Mouse (Mus musculus) embryonic facial prominence, embryonic 14.5 days (tissue): ENCODE data around the gene Chrm1. TPM values are rescaled to one million over a fixed set of nuclear protein-coding genes. Genes with fewer than 3 reads are reported as not detected.

ENCODE experiments used
- ATAC-seq: fragments of 200-750 bp; cut with Nextera tagmentation; 2 replicates; pipeline ENCODE4 v1.8.0; 2017; ENCODE audit warnings: low read depth, moderate number of reproducible peaks, moderate TSS enrichment
- DNase-seq: peaks from one replicate; pipeline ENCODE4 v3.0.0-alpha.2; 2015; ENCODE audit warnings: low spot score
- H3K27ac ChIP-seq: fragments of 300-500 bp; sonication (generic); replicated peaks from 2 replicates; pipeline ENCODE4 v1.5.1; 2014; ENCODE audit warnings: low read depth, mild to moderate bottlenecking, low read length, moderate library complexity
- H3K27me3 ChIP-seq: fragments of 300-500 bp; sonication (generic); replicated peaks from 2 replicates; pipeline ENCODE4 v1.6.1; 2014; ENCODE audit warnings: low read length; ENCODE audit not compliant: control insufficient read depth, insufficient read depth
- H3K36me3 ChIP-seq: fragments of 300-500 bp; sonication (generic); 2 replicates; pipeline ENCODE4 v1.6.1; 2014; ENCODE audit warnings: low read length, mixed read lengths; ENCODE audit not compliant: control insufficient read depth, insufficient read depth
- H3K4me1 ChIP-seq: fragments of 300-500 bp; sonication (generic); 2 replicates; pipeline ENCODE4 v1.6.1; 2014; ENCODE audit warnings: antibody characterized with exemption, low read length; ENCODE audit not compliant: control insufficient read depth, insufficient read depth
- H3K4me2 ChIP-seq: fragments of 300-500 bp; sonication (generic); 2 replicates; pipeline ENCODE4 v1.6.1; 2014; ENCODE audit warnings: low read depth, mild to moderate bottlenecking, low read length, moderate library complexity, mixed read lengths
- H3K4me3 ChIP-seq: fragments of 300-500 bp; sonication (generic); 2 replicates; pipeline ENCODE4 v1.5.1; 2014; ENCODE audit warnings: low read depth, mild to moderate bottlenecking, low read length
- H3K9ac ChIP-seq: fragments of 300-500 bp; sonication (generic); 2 replicates; pipeline ENCODE4 v1.6.1; 2014; ENCODE audit warnings: low read depth, mild to moderate bottlenecking, low read length, moderate library complexity, mixed read lengths
- H3K9me3 ChIP-seq: fragments of 300-500 bp; sonication (generic); 2 replicates; pipeline ENCODE4 v1.6.1; 2016; ENCODE audit warnings: low read length; ENCODE audit not compliant: control insufficient read depth
- WGBS: fragments of 180-500 bp; shearing (Covaris S2); extraction: QIAGEN DNeasy Blood & Tissue Kit; methylation state at CpG from one replicate; pipeline ENCODE4 v1.1.7; 2014; 5-methylcytosine and 5-hydroxymethylcytosine counted together
- polyA plus RNA-seq: library from polyadenylated mRNA; unstranded; fragments of >200 nt; fragmentation: Nextera tagmentation; extraction: Ambion mirVana; gene quantifications from 2 replicates; pipeline ENCODE4 v1.2.1, GENCODE M21; 2014

Chrm1 gene
- polyA plus RNA-seq, 1 experiment from 2014 or later: 0.35 TPM

GRCm38 (mm10) chr19:8699652-8700051 is 36.1 kb downstream of the Chrm1 start:
- no peak overlapping the region for H3K4me3 ChIP-seq
- no peaks in the 10 kb centered on the region for H3K9me3 ChIP-seq
- no peak overlapping the region for H3K27ac ChIP-seq
- H3K27me3 ChIP-seq: no peaks in the 10 kb centered on the region
- no peaks in the 10 kb centered on the region for H3K36me3 ChIP-seq
- peaks cover 4% of the 10 kb centered on the region; the same call in 1 of the 2 replicates for H3K4me1 ChIP-seq
- no peak overlapping the region for H3K9ac ChIP-seq
- H3K4me2 ChIP-seq: no peak overlapping the region
- ATAC-seq (no peak), DNase-seq (no peak)
- 79% methylated on average over 9 of the region's 9 CpGs for WGBS

- ATAC-seq: peak; percentile 59; the same call in 1 of the 2 replicates
- peak; percentile 71 for DNase-seq
- Histone ChIP-seq H3K9me3 (no peaks in the 10 kb centered on the region), H3K4me2 (no peak overlapping the region), H3K4me1 (peaks cover 4% of the 10 kb centered on the region; the same call in 1 of the 2 replicates), H3K9ac (no peak overlapping the region), H3K4me3 (no peak overlapping the region), H3K27me3 (no peaks in the 10 kb centered on the region), H3K36me3 (peaks cover 12% of the 10 kb centered on the region), H3K27ac (0 out of 2 replicates have a peak overlapping the region, but pooled peaks have one; percentile 48)
- WGBS: 49% methylated on average over 3 of the region's 3 CpGs
These were observed 38.9 kb downstream of the Chrm1 start for GRCm38 (mm10) chr19:8702458-8702857.

GRCm38 (mm10) chr19:8703571-8703970 is 40.0 kb downstream of the Chrm1 start:
- Histone ChIP-seq H3K27ac (no peak overlapping the region), H3K9ac (no peak overlapping the region), H3K4me2 (no peak overlapping the region), H3K4me3 (no peak overlapping the region), H3K36me3 (peaks cover 24% of the 10 kb centered on the region), H3K4me1 (peaks cover 4% of the 10 kb centered on the region; the same call in 1 of the 2 replicates), H3K9me3 (no peaks in the 10 kb centered on the region), H3K27me3 (no peaks in the 10 kb centered on the region)
- ATAC-seq (no peak), DNase-seq (no peak)
- WGBS: 69% methylated on average over 3 of the region's 4 CpGs

GRCm38 (mm10) chr19:8705026-8705708 is 41.6 kb downstream of the Chrm1 start:
- ATAC-seq: no peak
- Histone ChIP-seq H3K36me3 (peaks cover 39% of the 10 kb centered on the region), H3K27ac (no peak overlapping the region), H3K4me1 (peaks cover 4% of the 10 kb centered on the region; the same call in 1 of the 2 replicates), H3K9ac (no peak overlapping the region), H3K9me3 (no peaks in the 10 kb centered on the region), H3K4me3 (no peak overlapping the region), H3K4me2 (no peak overlapping the region), H3K27me3 (no peaks in the 10 kb centered on the region)
- 73% methylated on average over 6 of the region's 6 CpGs for WGBS
- no peak for DNase-seq

GRCm38 (mm10) chr19:8706132-8706667 is 42.6 kb downstream of the Chrm1 start:
- H3K27me3 ChIP-seq: no peaks in the 10 kb centered on the region
- peaks cover 7% of the 10 kb centered on the region; the same call in 1 of the 2 replicates for H3K4me1 ChIP-seq
- no peak overlapping the region for H3K4me2 ChIP-seq
- H3K9me3 ChIP-seq: no peaks in the 10 kb centered on the region
- H3K36me3 ChIP-seq: peaks cover 49% of the 10 kb centered on the region
- DNase-seq (no peak), ATAC-seq (no peak)
- H3K4me3 ChIP-seq: no peak overlapping the region
- 76% methylated on average over 7 of the region's 7 CpGs for WGBS
- no peak overlapping the region for H3K27ac ChIP-seq
- H3K9ac ChIP-seq: no peak overlapping the region

- Histone ChIP-seq H3K4me3 (no peak overlapping the region), H3K36me3 (peaks cover 56% of the 10 kb centered on the region), H3K27ac (no peak overlapping the region), H3K27me3 (no peaks in the 10 kb centered on the region), H3K9ac (no peak overlapping the region), H3K4me2 (no peak overlapping the region), H3K9me3 (no peaks in the 10 kb centered on the region), H3K4me1 (peaks cover 13% of the 10 kb centered on the region)
- WGBS: 94% methylated on average over 7 of the region's 7 CpGs
- no peak for ATAC-seq
- no peak for DNase-seq
These were observed 43.3 kb downstream of the Chrm1 start for GRCm38 (mm10) chr19:8706930-8707329.

GRCm38 (mm10) chr19:8708954-8709353 is 45.4 kb downstream of the Chrm1 start:
- WGBS: 92% methylated on average over 8 of the region's 8 CpGs
- H3K27ac ChIP-seq: no peak overlapping the region
- peaks cover 61% of the 10 kb centered on the region for H3K36me3 ChIP-seq
- ATAC-seq (no peak), DNase-seq (no peak)
- no peak overlapping the region for H3K9ac ChIP-seq
- H3K4me2 ChIP-seq: no peak overlapping the region
- no peak overlapping the region for H3K4me3 ChIP-seq
- H3K4me1 ChIP-seq: peaks cover 15% of the 10 kb centered on the region
- no peaks in the 10 kb centered on the region for H3K27me3 ChIP-seq
- H3K9me3 ChIP-seq: no peaks in the 10 kb centered on the region

- peak overlapping the region; percentile 45 for H3K27ac ChIP-seq
- peak; percentile 93 for DNase-seq
These were observed 46.5 kb downstream of the Chrm1 start for GRCm38 (mm10) chr19:8710057-8710456.

More at GRCm38 (mm10) chr19:8710057-8710456, 46.5 kb downstream of the Chrm1 start:
- peaks cover 61% of the 10 kb centered on the region for H3K36me3 ChIP-seq
- H3K4me1 ChIP-seq: peaks cover 19% of the 10 kb centered on the region
- 0 out of 2 replicates have a peak overlapping the region, but pooled peaks have one; percentile 73 for H3K4me2 ChIP-seq
- WGBS: 78% methylated on average over 2 of the region's 2 CpGs
- no peaks in the 10 kb centered on the region for H3K27me3 ChIP-seq
- ATAC-seq: peak; percentile 28
- H3K4me3 ChIP-seq: no peak overlapping the region
- no peak overlapping the region for H3K9ac ChIP-seq
- no peaks in the 10 kb centered on the region for H3K9me3 ChIP-seq
